Mouse (Mus musculus) heart, adult 9 months (tissue): ENCODE measurements at regions not wholly inside any gene's neighbourhood (a gene's known extent, or its start where the extent isn't known, plus 50 kb on each side); places are given as distances from the start of the nearest gene placed in this dataset.

Source experiments
- DNase-seq, 2 experiments: peaks; one replicate each; pipeline ENCODE4 v3.0.0; 2022; ENCODE audit warnings: low spot score in 2 of 2

GRCm38 (mm10) chr15:90021746-90022312 lies 180.2 kb upstream of the Syt10 start:
- no peak for DNase-seq

- no peak for DNase-seq
Observed at GRCm38 (mm10) chr15:90023164-90023563, 181.5 kb upstream of the Syt10 start.

GRCm38 (mm10) chr15:90034356-90034755 lies 189.8 kb upstream of the Alg10b start:
- no peak for DNase-seq

- DNase-seq = no peak
Observed at GRCm38 (mm10) chr15:90045683-90046082, 178.4 kb upstream of the Alg10b start.

- DNase-seq = no peak
Observed at GRCm38 (mm10) chr15:90062021-90062420, 162.1 kb upstream of the Alg10b start.

GRCm38 (mm10) chr15:90065768-90066167 lies 158.3 kb upstream of the Alg10b start:
- no peak for DNase-seq

- DNase-seq = peak; percentile 3 to 7
Observed at GRCm38 (mm10) chr15:90072078-90072477, 152.0 kb upstream of the Alg10b start.

GRCm38 (mm10) chr15:90082175-90082951 lies 141.7 kb upstream of the Alg10b start:
- DNase-seq = peak; percentile 12 to 13

- peak; percentile 11 to 21 for DNase-seq
Observed at GRCm38 (mm10) chr15:90109445-90109988, 114.6 kb upstream of the Alg10b start.

GRCm38 (mm10) chr15:90113611-90114010 lies 110.5 kb upstream of the Alg10b start:
- DNase-seq = no peak

- no peak for DNase-seq
Observed at GRCm38 (mm10) chr15:90119747-90120146, 104.4 kb upstream of the Alg10b start.

- DNase-seq = no peak
Observed at GRCm38 (mm10) chr15:90123999-90124398, 100.1 kb upstream of the Alg10b start.

- DNase-seq = no peak
Observed at GRCm38 (mm10) chr15:90125146-90125545, 99.0 kb upstream of the Alg10b start.

GRCm38 (mm10) chr15:90131777-90132176 lies 92.3 kb upstream of the Alg10b start:
- DNase-seq = no peak

- DNase-seq = no peak
Observed at GRCm38 (mm10) chr15:90140966-90141365, 83.1 kb upstream of the Alg10b start.

- no peak for DNase-seq
Observed at GRCm38 (mm10) chr15:90148663-90149062, 75.4 kb upstream of the Alg10b start.

- DNase-seq = no peak
Observed at GRCm38 (mm10) chr15:90153821-90154560, 70.1 kb upstream of the Alg10b start.
